Mouse (Mus musculus) lung, postnatal 0 days (tissue): ENCODE measurements at regions not wholly inside any gene's neighbourhood (a gene's known extent, or its start where the extent isn't known, plus 50 kb on each side); places are given as distances from the start of the nearest gene placed in this dataset.

Experiments used
- ATAC-seq: fragments of 200-750 bp; cut with Nextera tagmentation; 2 replicates; pipeline ENCODE4 v1.8.0; 2017; ENCODE audit warnings: moderate library complexity
- DNase-seq: peaks from one replicate; pipeline ENCODE4 v3.0.0-alpha.2; 2016; ENCODE audit warnings: low spot score
- H3K27ac ChIP-seq: fragments of 300-500 bp; sonication (generic); 2 replicates; pipeline ENCODE4 v1.5.1; 2014; ENCODE audit warnings: antibody characterized with exemption, mild to moderate bottlenecking, low read length, mixed read lengths
- H3K27me3 ChIP-seq: fragments of 300-500 bp; sonication (generic); replicated peaks from 2 replicates; pipeline ENCODE4 v1.6.1; 2014; ENCODE audit warnings: low read length, mixed read lengths; ENCODE audit not compliant: insufficient read depth
- H3K36me3 ChIP-seq: fragments of 300-500 bp; sonication (generic); 2 replicates; pipeline ENCODE4 v1.6.1; 2014; ENCODE audit warnings: low read length, mixed read lengths; ENCODE audit not compliant: insufficient read depth
- H3K4me1 ChIP-seq: fragments of 300-500 bp; sonication (generic); 2 replicates; pipeline ENCODE4 v1.6.1; 2014; ENCODE audit warnings: antibody characterized with exemption, low read depth, low read length, mixed read lengths; ENCODE audit not compliant: insufficient read depth
- H3K4me2 ChIP-seq: fragments of 300-500 bp; sonication (generic); replicated peaks from 2 replicates; pipeline ENCODE4 v1.6.1; 2014; ENCODE audit warnings: low read depth, mild to moderate bottlenecking, low read length, moderate library complexity, mixed read lengths
- H3K4me3 ChIP-seq: fragments of 300-500 bp; sonication (generic); 2 replicates; pipeline ENCODE4 v1.5.1; 2014; ENCODE audit warnings: low read depth, low read length
- H3K9ac ChIP-seq: fragments of 300-500 bp; sonication (generic); replicated peaks from 2 replicates; pipeline ENCODE4 v1.6.1; 2014; ENCODE audit warnings: low read depth, mild to moderate bottlenecking
- H3K9me3 ChIP-seq: fragments of 300-500 bp; sonication (generic); 2 replicates; pipeline ENCODE4 v1.6.1; 2016; ENCODE audit warnings: low read length, mixed read lengths
- CTCF ChIP-seq: IDR thresholded peaks from 2 replicates; pipeline ENCODE4 v1.5.1; 2016; ENCODE audit warnings: antibody characterized with exemption, mild to moderate bottlenecking
- EP300 ChIP-seq: IDR thresholded peaks from 2 replicates; pipeline ENCODE4 v1.6.1; 2016; ENCODE audit warnings: antibody characterized with exemption, mild to moderate bottlenecking, control low read depth
- WGBS: fragments of 180-500 bp; shearing (Covaris S2); extraction: QIAGEN DNeasy Blood & Tissue Kit; methylation state at CpG from one replicate; pipeline ENCODE4 v1.1.7; 2014; 5-methylcytosine and 5-hydroxymethylcytosine counted together

- H3K9me3 ChIP-seq, result no peaks in the 10 kb centered on the region
- TF ChIP-seq CTCF, result no peak
- TF ChIP-seq EP300, result no peak
- no peaks in the 10 kb centered on the region for H3K27me3 ChIP-seq
- 64% methylated on average over 5 of the region's 5 CpGs for WGBS
- ATAC-seq, result no peak
- no peak overlapping the region for H3K9ac ChIP-seq
- no peak overlapping the region for H3K4me2 ChIP-seq
- H3K27ac ChIP-seq, result no peak overlapping the region
- no peaks in the 10 kb centered on the region for H3K36me3 ChIP-seq
- DNase-seq, result no peak
- no peaks in the 10 kb centered on the region for H3K4me1 ChIP-seq
- H3K4me3 ChIP-seq, result no peak overlapping the region
Observed at GRCm38 (mm10) chr10:91345465-91345864, 164.3 kb upstream of the Tmpo start.

- no peak for ATAC-seq
- TF ChIP-seq CTCF, result no peak
- TF ChIP-seq EP300, result no peak
- H3K4me2 ChIP-seq, result no peak overlapping the region
- no peak for DNase-seq
- no peak overlapping the region for H3K9ac ChIP-seq
- no peaks in the 10 kb centered on the region for H3K9me3 ChIP-seq
- no peak overlapping the region for H3K27ac ChIP-seq
- no peak overlapping the region for H3K4me3 ChIP-seq
- H3K36me3 ChIP-seq, result no peaks in the 10 kb centered on the region
- H3K4me1 ChIP-seq, result no peaks in the 10 kb centered on the region
- WGBS, result 69% methylated on average over 8 of the region's 8 CpGs
- no peaks in the 10 kb centered on the region for H3K27me3 ChIP-seq
Observed at GRCm38 (mm10) chr10:91342083-91342482, 161.0 kb upstream of the Tmpo start.

GRCm38 (mm10) chr10:91339361-91339760, 158.2 kb upstream of the Tmpo start:
- Histone ChIP-seq H3K4me1 (no peaks in the 10 kb centered on the region), H3K9ac (no peak overlapping the region), H3K27me3 (no peaks in the 10 kb centered on the region), H3K4me2 (no peak overlapping the region), H3K9me3 (no peaks in the 10 kb centered on the region), H3K27ac (no peak overlapping the region), H3K36me3 (no peaks in the 10 kb centered on the region), H3K4me3 (no peak overlapping the region)
- ATAC-seq, result no peak
- no peak for DNase-seq
- WGBS, result 85% methylated on average over 3 of the region's 3 CpGs
- TF ChIP-seq CTCF (no peak), EP300 (no peak)

DNA sequence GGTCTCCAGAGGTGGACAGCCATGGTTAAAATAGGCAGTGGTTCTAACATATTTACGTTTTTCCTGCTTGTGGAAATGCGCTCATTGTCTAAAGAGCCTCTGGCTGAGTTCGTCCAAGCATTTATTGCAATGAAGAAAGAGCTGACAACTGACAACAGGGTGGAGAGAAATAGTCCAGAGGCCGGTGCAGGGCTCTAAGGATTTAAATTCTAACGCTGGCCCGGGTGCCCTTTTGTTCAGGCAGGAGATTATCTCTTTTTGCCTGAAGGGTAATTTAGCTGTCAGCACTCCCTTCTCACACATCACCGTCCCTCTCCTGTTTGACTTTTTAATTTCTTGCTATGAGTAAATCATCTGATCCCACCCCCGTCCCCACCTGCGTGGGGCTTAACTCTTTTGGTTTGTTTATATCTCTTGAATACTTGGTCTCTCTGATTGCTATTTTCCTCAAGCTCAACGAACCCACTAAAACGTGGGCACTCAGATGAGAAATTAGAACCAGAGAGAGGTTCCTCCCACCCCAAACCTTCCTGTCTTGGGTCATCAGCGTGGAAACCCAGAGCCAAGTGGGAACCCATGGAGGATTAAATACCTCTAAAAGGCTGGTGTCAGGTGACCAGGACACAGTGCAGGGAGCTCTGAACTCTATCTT, 145.7 kb upstream of the Tmpo start:
- Histone ChIP-seq H3K4me2 (no peak overlapping the region), H3K4me1 (no peaks in the 10 kb centered on the region), H3K27me3 (no peaks in the 10 kb centered on the region), H3K4me3 (no peak overlapping the region), H3K27ac (no peak overlapping the region), H3K36me3 (no peaks in the 10 kb centered on the region), H3K9ac (no peak overlapping the region), H3K9me3 (no peaks in the 10 kb centered on the region)
- no peak for DNase-seq
- TF ChIP-seq CTCF (no peak), EP300 (no peak)
- WGBS, result 39% methylated on average over 12 of the region's 12 CpGs
- no peak for ATAC-seq

- ATAC-seq, result no peak
- no peak overlapping the region for H3K9ac ChIP-seq
- no peaks in the 10 kb centered on the region for H3K27me3 ChIP-seq
- H3K4me1 ChIP-seq, result no peaks in the 10 kb centered on the region
- 78% methylated on average over 8 of the region's 8 CpGs for WGBS
- no peak overlapping the region for H3K4me3 ChIP-seq
- H3K9me3 ChIP-seq, result no peaks in the 10 kb centered on the region
- TF ChIP-seq CTCF (no peak), EP300 (no peak)
- DNase-seq, result no peak
- H3K36me3 ChIP-seq, result no peaks in the 10 kb centered on the region
- H3K4me2 ChIP-seq, result no peak overlapping the region
- no peak overlapping the region for H3K27ac ChIP-seq
Observed at GRCm38 (mm10) chr10:91326144-91326655, 145.1 kb upstream of the Tmpo start.

DNA sequence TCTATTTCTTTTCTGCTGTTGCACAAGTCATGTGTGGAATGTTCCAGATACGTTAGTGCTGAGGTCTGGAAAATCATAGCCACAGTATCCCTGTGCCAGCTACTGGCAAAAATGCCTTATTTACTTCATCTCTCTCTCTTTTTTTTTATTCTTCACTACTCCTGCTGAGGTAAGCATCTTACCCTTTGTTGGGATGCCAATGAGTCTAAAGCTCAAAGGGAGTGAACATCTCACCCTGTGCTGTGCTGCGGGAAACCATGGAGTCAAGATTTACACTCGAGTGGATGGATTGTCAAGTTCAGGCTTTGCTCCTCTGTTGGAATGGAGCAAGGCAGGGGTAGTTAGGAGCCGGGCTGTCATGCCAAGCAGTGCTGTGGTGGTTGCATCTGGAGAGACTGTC, 140.1 kb upstream of the Tmpo start:
- DNase-seq, result no peak
- Histone ChIP-seq H3K36me3 (no peaks in the 10 kb centered on the region), H3K9me3 (no peaks in the 10 kb centered on the region), H3K9ac (no peak overlapping the region), H3K4me2 (no peak overlapping the region), H3K27me3 (no peaks in the 10 kb centered on the region), H3K4me1 (no peaks in the 10 kb centered on the region), H3K27ac (no peak overlapping the region), H3K4me3 (no peak overlapping the region)
- no peak for ATAC-seq
- WGBS, result 74% methylated on average over 4 of the region's 4 CpGs
- TF ChIP-seq EP300 (no peak), CTCF (no peak)
